ENCODE assay signal across 21 mouse cellular contexts in the genomic region with DNA sequence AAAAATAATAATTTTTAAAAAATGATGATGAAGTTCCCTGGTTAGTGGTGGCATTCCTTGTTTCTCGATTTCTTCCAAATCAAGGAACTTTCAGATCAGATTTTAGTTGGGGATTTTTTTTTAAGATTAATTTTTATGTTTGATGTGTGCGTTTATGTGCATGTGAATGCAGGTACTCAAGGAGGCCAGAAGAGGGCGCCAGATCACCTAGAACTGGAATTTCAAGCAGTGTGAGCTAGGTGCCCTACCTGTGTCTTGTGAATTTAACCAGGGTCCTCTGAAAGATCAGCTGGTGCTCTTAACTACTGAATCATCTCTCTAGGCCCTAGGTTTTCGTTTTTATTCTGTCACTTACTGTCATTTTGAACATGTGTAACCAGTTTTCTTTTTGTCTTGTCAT. TPM values are rescaled to one million over a fixed set of nuclear protein-coding genes. Genes with fewer than 3 reads are reported as not detected.
DNase-seq lines count a peak whose midpoint lies in the region; ATAC-seq and TF ChIP-seq lines count a peak whose summit lies in the region.
"Had no signal": no experiment of that assay in that cellular context is flagged by ENCODE, and none has a peak within 500 bp of the region (broad histone marks: within the 10 kb centered on the region; RNA-seq: fewer than 3 reads in every experiment).

No protein-coding gene starts in this region.

- in situ Hi-C loops in ES-E14 (cut with MboI; ENCODE audit: low sequenced_read_pairs in 2 of 2, unreplicated experiment in 2 of 2) = no loop called here

- no peak overlapping the region for H3K27ac ChIP-seq in ES-E14 (ENCODE audit: insufficient read depth, low read depth, low read length, poor library complexity, severe bottlenecking)
- H3K27ac ChIP-seq in liver, embryonic 14.5 days = no peak overlapping the region
- H3K27ac ChIP-seq: forebrain, embryonic 15.5 days; stomach, embryonic 15.5 days had no signal

- no peak overlapping the region for H3K9ac ChIP-seq in ES-E14 (ENCODE audit: insufficient read depth, low read depth, low read length, poor library complexity, severe bottlenecking)
- H3K9ac ChIP-seq in liver, embryonic 14.5 days (replicated peaks) = no peak overlapping the region
- H3K9ac ChIP-seq: forebrain, embryonic 15.5 days; stomach, embryonic 15.5 days had no signal

- 63% methylated on average over 4 of the region's 4 CpGs for WGBS in lung, adult 2 months
- WGBS in liver, embryonic 14.5 days (ENCODE audit: insufficient replicate concordance) = 49% methylated on average over 4 of the region's 4 CpGs

- no peaks in the 10 kb centered on the region for H3K27me3 ChIP-seq in liver, embryonic 14.5 days (ENCODE audit: control insufficient read depth, insufficient read depth, low read length)
- H3K27me3 ChIP-seq: forebrain, embryonic 15.5 days; stomach, embryonic 15.5 days had no signal

- TF ChIP-seq CTCF in lung, adult 2 months (IDR thresholded peaks at IDR 0.05; ENCODE audit: insufficient read depth, low read length) = peak; percentile 13; the same call in 1 of the 2 replicates
- peak; percentile 42; the same call in 1 of the 2 replicates for TF ChIP-seq CTCF in liver, embryonic 14.5 days (IDR thresholded peaks at IDR 0.05; ENCODE audit: low read depth)

- H3K36me3 ChIP-seq in ES-E14 (ENCODE audit: control insufficient read depth, insufficient read depth, low read length, poor library complexity, severe bottlenecking) = no peaks in the 10 kb centered on the region
- H3K36me3 ChIP-seq in liver, embryonic 14.5 days (replicated peaks; ENCODE audit: control insufficient read depth, insufficient read depth, low read depth) = no peaks in the 10 kb centered on the region
- H3K36me3 ChIP-seq: forebrain, embryonic 15.5 days; stomach, embryonic 15.5 days had no signal

- ATAC-seq in CD4-positive, CD25-positive, alpha-beta regulatory T cell, adult 4 months = no peak
- no peak for ATAC-seq in liver, embryonic 14.5 days (ENCODE audit: insufficient read depth)
- ATAC-seq: forebrain, embryonic 15.5 days; inflammation-experienced regulatory T-cells, adult 6 months had no signal

- H3K4me2 ChIP-seq in liver, embryonic 14.5 days (ENCODE audit: low read depth) = no peak overlapping the region
- H3K4me2 ChIP-seq: forebrain, embryonic 15.5 days; stomach, embryonic 15.5 days had no signal

- no peaks in the 10 kb centered on the region for H3K4me1 ChIP-seq in lung, adult 2 months (ENCODE audit: control insufficient read depth, insufficient read depth, low read length)
- H3K4me1 ChIP-seq in ES-E14 (ENCODE audit: control insufficient read depth in 2 of 2, insufficient read depth in 2 of 2, low read length in 2 of 2, poor library complexity in 1 of 2) = no peaks in the 10 kb centered on the region
- H3K4me1 ChIP-seq in liver, embryonic 14.5 days (replicated peaks; ENCODE audit: control insufficient read depth in 2 of 2, insufficient read depth in 2 of 2, low read length in 1 of 2) = no peaks in the 10 kb centered on the region
- H3K4me1 ChIP-seq: forebrain, embryonic 15.5 days; stomach, embryonic 15.5 days had no signal

- no peaks in the 10 kb centered on the region for H3K9me3 ChIP-seq in ES-E14 (ENCODE audit: control insufficient read depth, insufficient read depth, low read depth, low read length)
- H3K9me3 ChIP-seq in liver, embryonic 14.5 days (ENCODE audit: control insufficient read depth, low read length) = no peaks in the 10 kb centered on the region
- H3K9me3 ChIP-seq: forebrain, embryonic 15.5 days; stomach, embryonic 15.5 days had no signal

- no peak overlapping the region for H3K4me3 ChIP-seq in lung, adult 2 months (replicated peaks; ENCODE audit: extremely low read depth, low read depth, low read length)
- H3K4me3 ChIP-seq in ES-E14 (ENCODE audit: insufficient read depth in 1 of 2, low read depth in 1 of 2, low read length in 2 of 2, poor library complexity in 1 of 2, severe bottlenecking in 1 of 2) = no peak overlapping the region
- H3K4me3 ChIP-seq in liver, embryonic 14.5 days (ENCODE audit: insufficient read depth in 1 of 2, low read depth in 2 of 2, low read length in 2 of 2) = no peak overlapping the region
- H3K4me3 ChIP-seq: forebrain, embryonic 15.5 days; stomach, embryonic 15.5 days had no signal

- TF ChIP-seq EP300 in liver, embryonic 14.5 days (IDR thresholded peaks at IDR 0.05; ENCODE audit: low read depth) = no peak

- peak; percentile 46 for DNase-seq in CD4-positive, CD25-positive, alpha-beta regulatory T cell, adult 2 months (ENCODE audit: low read depth, low spot score)
- no peak for DNase-seq in lung, adult 2 months
- DNase-seq in lung, postnatal 36 days = no peak
- DNase-seq in ES-E14 (ENCODE audit: low read depth, low spot score) = peak; percentile 13
- no peak for DNase-seq in liver, embryonic 14.5 days (ENCODE audit: low read depth in 3 of 3, low spot score in 3 of 3)
- no peak for DNase-seq in right cerebral cortex, adult 18-20 months
- no peak for DNase-seq in frontal cortex, adult 2 months (ENCODE audit: extremely low spot score in 1 of 2, low spot score in 1 of 2)
- DNase-seq: cerebellum, postnatal 10 days; gastrocnemius, postnatal 36 days; left cerebral cortex, postnatal 4 days; lung, postnatal 10 days; midbrain, embryonic 14.5 days had no signal

- TF ChIP-seq POLR2A in lung, adult 2 months (IDR thresholded peaks at IDR 0.05; ENCODE audit: borderline replicate concordance, extremely low read depth, low read depth, low read length) = no peak

TF ChIP-seq in ES-E14, 5 proteins besides CTCF, POLR2A, EP300 and RAD21:
- TF ChIP-seq ZC3H11A (IDR thresholded peaks at IDR 0.05; ENCODE audit: borderline replicate concordance, low read depth, low read length) (peak; percentile 49; the same call in 1 of the 2 replicates), MAFK (IDR thresholded peaks at IDR 0.05; ENCODE audit: insufficient read depth, low read depth, low read length) (no peak)

RNA-seq across cellular contexts. Expression of a gene that starts 24.0 kb away (rescaled TPM):
- 10 to 100 TPM; 31.4 to 42.4 TPM for polyA plus RNA-seq in CD4-positive, CD25-positive, alpha-beta regulatory T cell, adult 4 months (2017; shearing (Covaris generic))
- polyA plus RNA-seq in lung, adult 2 months (2012; rRNA removed) = 0.26 and 0.30 TPM in 2 replicates
- not detected in 2 replicates for total RNA-seq in ES-E14 (2012; rRNA removed)
- polyA plus RNA-seq in liver, embryonic 14.5 days (2012; rRNA removed) = not detected in 2 replicates
- polyA plus RNA-seq in liver, embryonic 14.5 days (2014; fragmentation: Nextera tagmentation; extraction: Ambion mirVana) = not detected in 2 replicates
- polyA plus RNA-seq in frontal cortex, adult 2 months (2012; rRNA removed) = not detected in 2 replicates
- total RNA-seq: gastrocnemius, postnatal 36 days; layer of hippocampus, adult 18-20 months; left cerebral cortex, postnatal 4 days had no signal
- polyA plus RNA-seq: brain, embryonic 14.5 days; embryonic facial prominence, embryonic 14.5 days; forebrain, embryonic 15.5 days; heart, embryonic 16.5 days; midbrain, embryonic 14.5 days; neural tube, embryonic 14.5 days; stomach, embryonic 15.5 days had no signal

Comparison
In these comparisons a context has a peak if more than half of its experiments do, and no peak if none do; other contexts are left out.
1. DNase-seq: peak in CD4-positive, CD25-positive, alpha-beta regulatory T cell, adult 2 months (single experiment) and ES-E14 (single experiment); none in lung, adult 2 months (single experiment), lung, postnatal 36 days (single experiment), liver, embryonic 14.5 days (0 of 3), right cerebral cortex, adult 18-20 months (single experiment) and frontal cortex, adult 2 months (0 of 2).
2. RNA of a gene that starts 24.0 kb away (polyA plus RNA-seq): 31.4 to 42.4 TPM in CD4-positive, CD25-positive, alpha-beta regulatory T cell, adult 4 months; 0.26 to 0.30 TPM in lung, adult 2 months, not detected in liver, embryonic 14.5 days and not detected in frontal cortex, adult 2 months; every median in the first group is over 10 times any median in the second.